Mouse (Mus musculus) heart, embryonic 10.5 days (tissue): ENCODE data around the gene Pex19. TPM values are rescaled to one million over a fixed set of nuclear protein-coding genes. Genes with fewer than 3 reads are reported as not detected.

Source experiments
- DNase-seq: peaks from one replicate; pipeline ENCODE4 v3.0.0-alpha.2; 2017; ENCODE audit warnings: low spot score
- H3K27ac ChIP-seq: fragments of 300-500 bp; sonication (generic); 2 replicates; pipeline ENCODE4 v1.5.1; 2016; ENCODE audit warnings: mild to moderate bottlenecking
- H3K27me3 ChIP-seq: fragments of 300-500 bp; sonication (generic); 2 replicates; pipeline ENCODE4 v1.6.1; 2016; ENCODE audit warnings: mild to moderate bottlenecking; ENCODE audit not compliant: poor library complexity, insufficient read depth, severe bottlenecking
- H3K36me3 ChIP-seq: fragments of 300-500 bp; sonication (generic); 2 replicates; pipeline ENCODE4 v1.6.1; 2016; ENCODE audit warnings: mild to moderate bottlenecking, moderate library complexity
- H3K4me1 ChIP-seq: fragments of 300-500 bp; sonication (generic); 2 replicates; pipeline ENCODE4 v1.6.1; 2016; ENCODE audit warnings: mild to moderate bottlenecking
- H3K4me3 ChIP-seq: fragments of 300-500 bp; sonication (generic); 2 replicates; pipeline ENCODE4 v1.5.1; 2016; ENCODE audit warnings: mild to moderate bottlenecking, moderate library complexity
- H3K9me3 ChIP-seq: fragments of 300-500 bp; sonication (generic); 2 replicates; pipeline ENCODE4 v1.6.1; 2016; ENCODE audit warnings: mild to moderate bottlenecking, moderate library complexity
- WGBS: fragments of 180-500 bp; shearing (Covaris S2); methylation state at CpG from one replicate; pipeline ENCODE4 v1.1.7; 2016; 5-methylcytosine and 5-hydroxymethylcytosine counted together
- polyA plus RNA-seq: library from polyadenylated mRNA; unstranded; fragments of >200 nt; fragmentation: Nextera tagmentation; extraction: Ambion mirVana; gene quantifications from 2 replicates; pipeline ENCODE4 v1.2.1, GENCODE M21; 2016

Pex19 gene
- polyA plus RNA-seq, 1 experiment from 2014 or later, result 161 TPM

GRCm38 (mm10) chr1:172116948-172117347 is 9.6 kb upstream of the Pex19 start:
- no peak for DNase-seq
- 91% methylated on average over 5 of the region's 5 CpGs for WGBS
- H3K27me3 ChIP-seq, result no peaks in the 10 kb centered on the region
- H3K9me3 ChIP-seq, result no peaks in the 10 kb centered on the region
- no peaks in the 10 kb centered on the region for H3K4me1 ChIP-seq
- H3K27ac ChIP-seq, result no peak overlapping the region
- H3K36me3 ChIP-seq, result peaks cover 100% of the 10 kb centered on the region
- no peak overlapping the region for H3K4me3 ChIP-seq

GRCm38 (mm10) chr1:172119100-172119499 is 7.5 kb upstream of the Pex19 start:
- H3K27ac ChIP-seq, result no peak overlapping the region
- no peak for DNase-seq
- H3K9me3 ChIP-seq, result no peaks in the 10 kb centered on the region
- H3K27me3 ChIP-seq, result no peaks in the 10 kb centered on the region
- H3K4me1 ChIP-seq, result no peaks in the 10 kb centered on the region
- H3K4me3 ChIP-seq, result no peak overlapping the region
- 73% methylated on average over 6 of the region's 6 CpGs for WGBS
- H3K36me3 ChIP-seq, result peaks cover 98% of the 10 kb centered on the region

- Histone ChIP-seq H3K9me3 (no peaks in the 10 kb centered on the region), H3K4me3 (no peak overlapping the region), H3K27me3 (no peaks in the 10 kb centered on the region), H3K4me1 (no peaks in the 10 kb centered on the region), H3K36me3 (peaks cover 92% of the 10 kb centered on the region), H3K27ac (no peak overlapping the region)
- WGBS, result 65% methylated on average over 3 of the region's 3 CpGs
- no peak for DNase-seq
Measured at GRCm38 (mm10) chr1:172119720-172120119, 6.8 kb upstream of the Pex19 start.

- 79% methylated on average over 2 of the region's 2 CpGs for WGBS
- Histone ChIP-seq H3K27ac (no peak overlapping the region), H3K4me3 (no peak overlapping the region), H3K27me3 (no peaks in the 10 kb centered on the region), H3K36me3 (peaks cover 62% of the 10 kb centered on the region), H3K4me1 (peaks cover 4% of the 10 kb centered on the region), H3K9me3 (no peaks in the 10 kb centered on the region)
- DNase-seq, result no peak
Measured at GRCm38 (mm10) chr1:172122671-172123070, 3.9 kb upstream of the Pex19 start.

GRCm38 (mm10) chr1:172124572-172124971 is 2.0 kb upstream of the Pex19 start:
- WGBS, result 71% methylated on average over 6 of the region's 6 CpGs
- Histone ChIP-seq H3K36me3 (peaks cover 55% of the 10 kb centered on the region), H3K9me3 (no peaks in the 10 kb centered on the region), H3K27me3 (no peaks in the 10 kb centered on the region), H3K4me1 (peaks cover 6% of the 10 kb centered on the region), H3K4me3 (no peak overlapping the region), H3K27ac (no peak overlapping the region)
- DNase-seq, result no peak

GRCm38 (mm10) chr1:172127487-172127886 is 932 bp downstream of the Pex19 start:
- Histone ChIP-seq H3K4me3 (peak overlapping the region; percentile 89), H3K36me3 (peaks cover 54% of the 10 kb centered on the region), H3K27ac (peak overlapping the region; percentile 94)

GRCm38 (mm10) chr1:172128563-172128962 is 2.0 kb downstream of the Pex19 start:
- DNase-seq, result no peak
- peaks cover 6% of the 10 kb centered on the region for H3K4me1 ChIP-seq
- peaks cover 54% of the 10 kb centered on the region for H3K36me3 ChIP-seq
- H3K27ac ChIP-seq, result no peak overlapping the region
- no peaks in the 10 kb centered on the region for H3K27me3 ChIP-seq
- 92% methylated on average over 15 of the region's 15 CpGs for WGBS
- H3K4me3 ChIP-seq, result no peak overlapping the region
- no peaks in the 10 kb centered on the region for H3K9me3 ChIP-seq

More at GRCm38 (mm10) chr1:172127487-172127886, 932 bp downstream of the Pex19 start:
- no peak for DNase-seq
- WGBS, result 39% methylated on average over 5 of the region's 5 CpGs
- Histone ChIP-seq H3K9me3 (no peaks in the 10 kb centered on the region), H3K4me1 (peaks cover 6% of the 10 kb centered on the region), H3K27me3 (no peaks in the 10 kb centered on the region)

- Histone ChIP-seq H3K27ac (no peak overlapping the region), H3K4me1 (peaks cover 6% of the 10 kb centered on the region), H3K9me3 (no peaks in the 10 kb centered on the region), H3K27me3 (no peaks in the 10 kb centered on the region), H3K4me3 (no peak overlapping the region), H3K36me3 (peaks cover 56% of the 10 kb centered on the region)
- WGBS, result 65% methylated on average over 2 of the region's 2 CpGs
- DNase-seq, result no peak
Measured at GRCm38 (mm10) chr1:172129108-172129507, 2.6 kb downstream of the Pex19 start.

GRCm38 (mm10) chr1:172129780-172130179 is 3.2 kb downstream of the Pex19 start:
- no peak for DNase-seq
- Histone ChIP-seq H3K27ac (no peak overlapping the region), H3K9me3 (no peaks in the 10 kb centered on the region), H3K4me3 (no peak overlapping the region), H3K27me3 (no peaks in the 10 kb centered on the region), H3K4me1 (peaks cover 6% of the 10 kb centered on the region), H3K36me3 (peaks cover 62% of the 10 kb centered on the region)
- 95% methylated on average over 5 of the region's 5 CpGs for WGBS

GRCm38 (mm10) chr1:172132319-172132718 is 5.8 kb downstream of the Pex19 start:
- H3K4me1 ChIP-seq, result peaks cover 6% of the 10 kb centered on the region
- H3K27ac ChIP-seq, result no peak overlapping the region
- WGBS, result 88% methylated on average over 7 of the region's 7 CpGs
- H3K27me3 ChIP-seq, result no peaks in the 10 kb centered on the region
- H3K9me3 ChIP-seq, result no peaks in the 10 kb centered on the region
- H3K36me3 ChIP-seq, result peaks cover 78% of the 10 kb centered on the region
- DNase-seq, result no peak
- H3K4me3 ChIP-seq, result no peak overlapping the region

- no peaks in the 10 kb centered on the region for H3K9me3 ChIP-seq
- H3K27me3 ChIP-seq, result no peaks in the 10 kb centered on the region
- H3K4me1 ChIP-seq, result no peaks in the 10 kb centered on the region
- H3K36me3 ChIP-seq, result peaks cover 77% of the 10 kb centered on the region
- no peak for DNase-seq
- H3K4me3 ChIP-seq, result no peak overlapping the region
- H3K27ac ChIP-seq, result no peak overlapping the region
- 79% methylated on average over 7 of the region's 7 CpGs for WGBS
Measured at GRCm38 (mm10) chr1:172133535-172133934, 7.0 kb downstream of the Pex19 start.

- Histone ChIP-seq H3K9me3 (no peaks in the 10 kb centered on the region), H3K27ac (no peak overlapping the region), H3K36me3 (peaks cover 72% of the 10 kb centered on the region), H3K4me3 (no peak overlapping the region), H3K4me1 (no peaks in the 10 kb centered on the region), H3K27me3 (no peaks in the 10 kb centered on the region)
- WGBS, result 85% methylated on average over 4 of the region's 4 CpGs
- no peak for DNase-seq
Measured at GRCm38 (mm10) chr1:172134072-172134471, 7.5 kb downstream of the Pex19 start.

- H3K27me3 ChIP-seq, result no peaks in the 10 kb centered on the region
- WGBS, result 75% methylated on average over 2 of the region's 2 CpGs
- DNase-seq, result no peak
- H3K36me3 ChIP-seq, result peaks cover 12% of the 10 kb centered on the region
- H3K9me3 ChIP-seq, result no peaks in the 10 kb centered on the region
- H3K4me1 ChIP-seq, result no peaks in the 10 kb centered on the region
- H3K27ac ChIP-seq, result no peak overlapping the region
- H3K4me3 ChIP-seq, result no peak overlapping the region
Measured at GRCm38 (mm10) chr1:172140160-172140559, 13.6 kb downstream of the Pex19 start.

GRCm38 (mm10) chr1:172140825-172141224 is 14.3 kb downstream of the Pex19 start:
- Histone ChIP-seq H3K4me3 (no peak overlapping the region), H3K27ac (no peak overlapping the region), H3K4me1 (no peaks in the 10 kb centered on the region), H3K27me3 (no peaks in the 10 kb centered on the region), H3K36me3 (peaks cover 6% of the 10 kb centered on the region), H3K9me3 (no peaks in the 10 kb centered on the region)
- WGBS, result 87% methylated on average over 1 of the region's 1 CpGs
- DNase-seq, result no peak
